Mouse (Mus musculus): ENCODE measurements around the gene Ggcx. TPM values are rescaled to one million over a fixed set of nuclear protein-coding genes. Genes with fewer than 3 reads are reported as not detected.
"Not testable (repeated sequence)": the region's sequence is repeated elsewhere in the genome, so short reads cannot be mapped to it uniquely, and the experiment has no call there.

Ggcx gene
- total RNA-seq, 2 experiments from 2014 or later, result 20.3 to 20.5 TPM

- no peak for DNase-seq (ENCODE audit: low spot score in 2 of 2)
Measured at GRCm38 (mm10) chr6:72458921-72459320, 44.8 kb downstream of the Ggcx start.

GRCm38 (mm10) chr6:72460036-72460801, 46.1 kb downstream of the Ggcx start:
- no peak for DNase-seq (ENCODE audit: low spot score in 2 of 2)

- not testable (repeated sequence) for DNase-seq (ENCODE audit: low spot score in 2 of 2)
Measured at GRCm38 (mm10) chr6:72462550-72463257, 48.6 kb downstream of the Ggcx start.

- no peak for DNase-seq (ENCODE audit: low spot score in 2 of 2)
Measured at GRCm38 (mm10) chr6:72465361-72466157, 51.5 kb downstream of the Ggcx start.

- no peak for DNase-seq (ENCODE audit: low spot score in 2 of 2)
Measured at GRCm38 (mm10) chr6:72466171-72466570, 52.1 kb downstream of the Ggcx start.

DNA sequence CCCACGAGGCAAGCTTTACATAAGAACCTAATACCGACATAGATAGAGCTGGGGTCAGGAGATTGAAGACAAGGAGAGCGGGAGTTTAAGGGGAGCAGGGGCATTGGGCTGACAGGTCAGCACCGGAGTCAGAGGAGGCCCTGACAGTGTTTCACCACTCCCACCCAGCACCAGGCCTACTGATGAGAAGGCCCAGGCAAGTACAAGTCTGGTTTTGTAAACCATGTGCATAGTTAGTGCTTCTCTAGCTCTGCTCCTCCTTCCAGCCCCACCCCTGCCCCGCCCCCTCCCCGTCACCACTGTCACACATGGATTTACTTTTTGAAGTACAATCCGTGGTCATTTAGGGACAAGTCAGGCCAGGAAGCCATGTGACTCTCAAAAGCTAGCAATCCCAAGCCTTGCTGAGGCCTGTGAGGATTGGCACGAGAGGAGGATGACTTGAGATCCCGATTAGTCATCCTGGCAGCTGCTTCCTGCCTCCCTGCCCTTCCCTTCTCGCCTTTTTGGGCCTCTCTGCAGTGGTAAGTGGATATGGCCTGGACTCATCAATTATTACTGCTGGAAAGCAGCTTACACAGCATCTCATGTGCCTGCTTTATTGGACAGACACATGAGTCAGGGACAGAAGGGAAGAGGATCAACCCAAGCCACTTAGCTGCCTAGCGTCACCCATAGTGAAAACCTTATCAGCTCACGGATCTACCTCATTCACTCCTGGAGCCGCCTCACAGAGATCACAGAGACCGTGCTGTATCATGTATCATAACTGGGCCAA, 59.3 kb downstream of the Ggcx start:
- DNase-seq (ENCODE audit: low spot score in 2 of 2), result no peak

DNA sequence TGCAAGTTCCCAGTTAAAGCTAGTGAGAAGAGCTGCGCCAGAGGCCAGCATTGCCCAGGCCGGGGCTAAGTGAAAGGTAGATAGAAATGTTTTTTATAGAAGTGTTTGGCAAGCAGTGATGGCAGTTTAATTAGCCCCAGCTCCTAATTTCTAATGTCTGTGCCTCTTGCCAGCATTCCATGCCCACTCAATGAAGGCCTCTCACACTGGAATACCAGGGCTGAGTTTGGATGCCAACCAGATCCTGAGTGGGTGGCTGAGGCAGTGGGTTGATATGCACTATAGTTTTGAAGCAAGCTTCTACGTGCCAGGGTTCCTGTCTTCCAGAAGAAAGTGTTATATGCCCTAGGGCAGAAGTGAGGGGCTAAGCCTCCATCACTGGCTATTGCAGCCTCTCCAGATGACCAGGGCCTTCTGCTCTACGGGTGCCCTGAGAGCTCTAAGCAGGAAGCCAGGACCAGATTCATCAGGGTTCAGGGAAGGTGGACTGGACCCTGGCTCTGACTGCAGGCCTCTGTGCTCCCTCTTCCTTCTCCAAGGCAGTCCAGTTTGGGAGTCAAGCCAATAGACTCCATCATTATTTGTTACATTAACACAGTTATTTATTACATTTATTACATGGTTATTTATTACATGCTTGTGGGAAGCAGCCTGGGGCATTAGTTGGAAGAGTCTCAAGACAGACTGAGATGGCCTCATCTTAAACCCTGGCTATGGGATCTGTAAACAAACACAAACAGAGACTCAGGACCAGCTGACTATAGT, 61.3 kb downstream of the Ggcx start:
- peak; percentile 23 to 31 for DNase-seq (ENCODE audit: low spot score in 2 of 2)

GRCm38 (mm10) chr6:72476836-72477235, 62.7 kb downstream of the Ggcx start:
- no peak for DNase-seq (ENCODE audit: low spot score in 2 of 2)

DNA sequence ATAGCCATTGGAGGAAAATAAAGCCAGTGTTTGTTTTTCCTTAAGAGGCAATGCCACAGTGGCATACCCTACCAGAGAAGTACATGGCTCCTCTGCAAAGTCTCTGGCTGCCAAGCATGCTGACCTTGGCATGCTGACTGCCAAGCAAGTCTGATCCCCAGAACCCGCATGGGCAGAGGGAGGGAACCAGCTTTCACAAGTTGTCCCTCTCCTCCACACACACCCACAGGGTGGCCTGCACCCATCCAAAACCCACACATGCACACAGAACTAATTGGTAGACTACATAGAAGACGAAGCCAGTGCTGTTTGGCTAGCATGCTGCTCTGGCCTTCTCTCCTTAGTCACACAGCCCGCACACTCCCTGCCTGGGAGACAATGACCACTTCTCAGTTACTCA, 63.5 kb downstream of the Ggcx start:
- peak in 1 of 2 experiments; percentile 23 for DNase-seq (ENCODE audit: low spot score in 2 of 2)

- not testable (repeated sequence) for DNase-seq (ENCODE audit: low spot score in 2 of 2)
Measured at GRCm38 (mm10) chr6:72478691-72479090, 64.6 kb downstream of the Ggcx start.

GRCm38 (mm10) chr6:72479645-72480421, 65.7 kb downstream of the Ggcx start:
- DNase-seq (ENCODE audit: low spot score in 2 of 2), result no peak

DNA sequence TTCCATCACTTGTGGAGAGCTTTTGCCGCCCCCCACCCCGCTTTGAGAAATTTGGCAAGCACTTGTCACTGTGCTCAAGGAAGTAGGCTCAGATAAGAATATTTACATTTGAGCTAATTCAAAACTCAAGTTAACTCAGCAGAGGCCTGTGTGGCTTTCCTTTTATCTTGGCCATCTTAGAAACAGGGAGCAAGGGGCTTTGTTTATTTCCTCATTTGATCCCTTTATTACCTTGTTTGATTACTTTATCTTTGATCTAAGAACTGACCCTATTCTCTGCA, 66.3 kb downstream of the Ggcx start:
- DNase-seq (ENCODE audit: low spot score in 2 of 2), result no peak

Other genes starting within 250 kb of the Ggcx start
- 1 to 10 TPM; 2.6 to 3.0 TPM for gene Atoh8, start 178.7 kb upstream of the Ggcx start, total RNA-seq (2021)
- not detected for gene Sftpb, start 109.7 kb upstream of the Ggcx start, total RNA-seq (2021)
- gene Usp39, start 69.1 kb upstream of the Ggcx start, total RNA-seq (2021), result 10 to 100 TPM; 33.0 to 34.1 TPM
- gene 0610030E20Rik, start 67.0 kb upstream of the Ggcx start, total RNA-seq (2021), result 10 to 100 TPM; 13.3 to 15.9 TPM
- 10 to 100 TPM; 18.8 to 20.9 TPM for gene Tmem150a, start 58.9 kb upstream of the Ggcx start, total RNA-seq (2021)
- gene Rnf181, start 47.4 kb upstream of the Ggcx start, total RNA-seq (2021), result 10 to 100 TPM; 69.4 to 71.1 TPM
- 1 to 10 TPM; 4.2 to 4.6 TPM for gene Vamp5, start 33.8 kb upstream of the Ggcx start, total RNA-seq (2021)
- gene Vamp8, start 23.6 kb upstream of the Ggcx start, total RNA-seq (2021), result 10 to 100 TPM; 11.1 to 13.8 TPM
- gene Mat2a, start 25.2 kb downstream of the Ggcx start, total RNA-seq (2021), result 100 to 1,000 TPM; 173 to 191 TPM
- under 1 TPM; 0.67 to 0.78 TPM for gene Sh2d6, start 107.4 kb downstream of the Ggcx start, total RNA-seq (2021)
- 1 to 10 TPM; 2.1 to 3.4 TPM for gene Capg, start 130.1 kb downstream of the Ggcx start, total RNA-seq (2021)
- gene Elmod3, start 184.1 kb downstream of the Ggcx start, total RNA-seq (2021), result 10 to 100 TPM; 19.1 to 19.7 TPM
- 10 to 100 TPM; 34.3 to 35.6 TPM for gene Retsat, start 184.2 kb downstream of the Ggcx start, total RNA-seq (2021)
- gene Tgoln1, start 202.7 kb downstream of the Ggcx start, total RNA-seq (2021), result 10 to 100 TPM; 49.7 to 51.1 TPM

Data from layer of hippocampus, postnatal 10 days (tissue).